Mouse (Mus musculus) limb, embryonic 14.5 days (tissue): ENCODE results near the gene Ctdsp1. TPM values are rescaled to one million over a fixed set of nuclear protein-coding genes. Genes with fewer than 3 reads are reported as not detected.

ENCODE experiments used
- ATAC-seq: fragments of 200-750 bp; cut with Nextera tagmentation; 2 replicates; pipeline ENCODE4 v1.8.0; 2017; ENCODE audit warnings: low read depth, moderate number of reproducible peaks, moderate TSS enrichment; ENCODE audit not compliant: low FRiP score
- DNase-seq: peaks from one replicate; pipeline ENCODE4 v3.0.0-alpha.2; 2015; ENCODE audit warnings: low spot score
- H3K27ac ChIP-seq: fragments of 300-500 bp; sonication (generic); replicated peaks from 2 replicates; pipeline ENCODE4 v1.5.1; 2014; ENCODE audit warnings: low read depth, mild to moderate bottlenecking, low read length, moderate library complexity, mixed read lengths
- H3K27me3 ChIP-seq: fragments of 300-500 bp; sonication (generic); 2 replicates; pipeline ENCODE4 v1.6.1; 2014; ENCODE audit warnings: low read length, mixed read lengths; ENCODE audit not compliant: control insufficient read depth, insufficient read depth
- H3K36me3 ChIP-seq: fragments of 300-500 bp; sonication (generic); 2 replicates; pipeline ENCODE4 v1.6.1; 2014; ENCODE audit warnings: mild to moderate bottlenecking, low read length, moderate library complexity, mixed read lengths; ENCODE audit not compliant: control insufficient read depth, insufficient read depth
- H3K4me1 ChIP-seq: fragments of 300-500 bp; sonication (generic); 2 replicates; pipeline ENCODE4 v1.6.1; 2014; ENCODE audit warnings: antibody characterized with exemption, low read length, mixed read lengths; ENCODE audit not compliant: control insufficient read depth, insufficient read depth
- H3K4me2 ChIP-seq: fragments of 300-500 bp; sonication (generic); replicated peaks from 2 replicates; pipeline ENCODE4 v1.6.1; 2014; ENCODE audit warnings: low read depth, mild to moderate bottlenecking, low read length, moderate library complexity; ENCODE audit not compliant: severe bottlenecking
- H3K4me3 ChIP-seq: fragments of 300-500 bp; sonication (generic); replicated peaks from 2 replicates; pipeline ENCODE4 v1.5.1; 2014; ENCODE audit warnings: low read length
- H3K9ac ChIP-seq: fragments of 300-500 bp; sonication (generic); 2 replicates; pipeline ENCODE4 v1.6.1; 2014; ENCODE audit warnings: mild to moderate bottlenecking, low read depth, low read length, moderate library complexity; ENCODE audit not compliant: severe bottlenecking
- H3K9me3 ChIP-seq: fragments of 300-500 bp; sonication (generic); 2 replicates; pipeline ENCODE4 v1.6.1; 2016; ENCODE audit warnings: low read length; ENCODE audit not compliant: control insufficient read depth
- POLR2A ChIP-seq: fragments of 200-500 bp; IDR thresholded peaks from 2 replicates; pipeline ENCODE4 v1.8.0; 2012; ENCODE audit warnings: inconsistent platforms, mild to moderate bottlenecking, moderate library complexity, borderline replicate concordance; ENCODE audit not compliant: insufficient read depth, insufficient read length; ENCODE audit errors: extremely low read depth
- WGBS: fragments of 180-500 bp; shearing (Covaris S2); extraction: QIAGEN DNeasy Blood & Tissue Kit; methylation state at CpG from one replicate; pipeline ENCODE4 v1.1.7; 2014; 5-methylcytosine and 5-hydroxymethylcytosine counted together
- polyA plus RNA-seq, 2 experiments: library from polyadenylated mRNA; depleted of rRNA in 1 of 2; stranded (reverse) in 1 of 2; unstranded in 1 of 2; fragments of >200 nt; fragmentation: Nextera tagmentation in 1 of 2; extraction: Ambion mirVana in 1 of 2; gene quantifications; 2 replicates each; pipeline versions ENCODE4 v1.2.1 to v1.2.3; 2012 to 2014

The Ctdsp1 gene
- polyA plus RNA-seq, 2 experiments: 96.4 to 138 TPM

GRCm38 (mm10) chr1:74411753-74412325 is 20.5 kb downstream of the Ctdsp1 start:
- H3K4me1 ChIP-seq: no peaks in the 10 kb centered on the region
- no peak overlapping the region for H3K9ac ChIP-seq
- no peaks in the 10 kb centered on the region for H3K27me3 ChIP-seq
- DNase-seq (no peak), ATAC-seq (no peak)
- TF ChIP-seq POLR2A: no peak
- 50% methylated on average over 2 of the region's 2 CpGs for WGBS
- no peak overlapping the region for H3K4me3 ChIP-seq
- H3K27ac ChIP-seq: no peak overlapping the region
- H3K4me2 ChIP-seq: no peak overlapping the region
- no peaks in the 10 kb centered on the region for H3K9me3 ChIP-seq
- H3K36me3 ChIP-seq: no peaks in the 10 kb centered on the region

GRCm38 (mm10) chr1:74412711-74413110 is 21.4 kb downstream of the Ctdsp1 start:
- no peak overlapping the region for H3K9ac ChIP-seq
- WGBS: 80% methylated on average over 8 of the region's 8 CpGs
- no peak overlapping the region for H3K27ac ChIP-seq
- TF ChIP-seq POLR2A: no peak
- ATAC-seq (no peak), DNase-seq (no peak)
- no peak overlapping the region for H3K4me3 ChIP-seq
- no peaks in the 10 kb centered on the region for H3K27me3 ChIP-seq
- H3K4me1 ChIP-seq: no peaks in the 10 kb centered on the region
- no peak overlapping the region for H3K4me2 ChIP-seq
- no peaks in the 10 kb centered on the region for H3K9me3 ChIP-seq
- H3K36me3 ChIP-seq: no peaks in the 10 kb centered on the region

- DNase-seq (no peak), ATAC-seq (no peak)
- no peaks in the 10 kb centered on the region for H3K4me1 ChIP-seq
- no peaks in the 10 kb centered on the region for H3K9me3 ChIP-seq
- no peaks in the 10 kb centered on the region for H3K27me3 ChIP-seq
- no peak overlapping the region for H3K4me2 ChIP-seq
- no peak overlapping the region for H3K4me3 ChIP-seq
- TF ChIP-seq POLR2A: no peak
- H3K27ac ChIP-seq: no peak overlapping the region
- 45% methylated on average over 4 of the region's 4 CpGs for WGBS
- no peak overlapping the region for H3K9ac ChIP-seq
- no peaks in the 10 kb centered on the region for H3K36me3 ChIP-seq
Observed at GRCm38 (mm10) chr1:74415143-74415542, 23.8 kb downstream of the Ctdsp1 start.

- Histone ChIP-seq H3K4me3 (no peak overlapping the region), H3K27ac (no peak overlapping the region), H3K9ac (no peak overlapping the region), H3K4me1 (no peaks in the 10 kb centered on the region), H3K36me3 (no peaks in the 10 kb centered on the region), H3K27me3 (no peaks in the 10 kb centered on the region), H3K9me3 (no peaks in the 10 kb centered on the region), H3K4me2 (no peak overlapping the region)
- ATAC-seq (no peak), DNase-seq (no peak)
- no peak for TF ChIP-seq POLR2A
- 67% methylated on average over 17 of the region's 17 CpGs for WGBS
Observed at GRCm38 (mm10) chr1:74418747-74419439, 27.6 kb downstream of the Ctdsp1 start.

GRCm38 (mm10) chr1:74419440-74419794 is 28.1 kb downstream of the Ctdsp1 start:
- ATAC-seq: no peak
- no peaks in the 10 kb centered on the region for H3K9me3 ChIP-seq
- 56% methylated on average over 9 of the region's 9 CpGs for WGBS
- TF ChIP-seq POLR2A: no peak
- no peak overlapping the region for H3K4me2 ChIP-seq
- H3K27ac ChIP-seq: no peak overlapping the region
- H3K4me3 ChIP-seq: no peak overlapping the region
- no peaks in the 10 kb centered on the region for H3K36me3 ChIP-seq
- no peaks in the 10 kb centered on the region for H3K27me3 ChIP-seq
- no peak for DNase-seq
- no peak overlapping the region for H3K9ac ChIP-seq
- H3K4me1 ChIP-seq: no peaks in the 10 kb centered on the region
